Mouse (Mus musculus) lung, postnatal 4 days (tissue): ENCODE data around the gene Rhno1.
"Not testable (repeated sequence)": the region's sequence is repeated elsewhere in the genome, so short reads cannot be mapped to it uniquely, and the experiment has no call there.

Source experiments
- DNase-seq, 2 experiments: peaks; one replicate each; pipeline ENCODE4 v3.0.0; 2021

Gene Rhno1

GRCm38 (mm10) chr6:128362381-128363006 is at the start of gene Rhno1, which contains the start of gene Foxm1:
TSS of gene Rhno1 (minus strand) at chr6:128362911.
TSS of gene Foxm1 (plus strand) at chr6:128362967.
- DNase-seq, result peak; percentile 88 to 91

GRCm38 (mm10) chr6:128411115-128411514 is 48.4 kb upstream of the Rhno1 start:
- peak; percentile 47 to 81 for DNase-seq

GRCm38 (mm10) chr6:128410305-128410704 is 47.6 kb upstream of the Rhno1 start:
- DNase-seq, result no peak

GRCm38 (mm10) chr6:128408544-128409125 is 45.9 kb upstream of the Rhno1 start:
- DNase-seq, result no peak

- no peak for DNase-seq
These were observed 42.0 kb upstream of the Rhno1 start for GRCm38 (mm10) chr6:128404708-128405107.

- DNase-seq, result peak; percentile 16 to 40
These were observed 36.9 kb upstream of the Rhno1 start for GRCm38 (mm10) chr6:128399421-128400185.

GRCm38 (mm10) chr6:128398996-128399395 is 36.3 kb upstream of the Rhno1 start, which contains the start of gene Nrip2:
TSS of gene Nrip2 (plus strand) at chr6:128399296.
- no peak for DNase-seq

- DNase-seq, result no peak
These were observed 35.0 kb upstream of the Rhno1 start for GRCm38 (mm10) chr6:128397574-128398261.

GRCm38 (mm10) chr6:128390683-128391082 is 28.0 kb upstream of the Rhno1 start:
- no peak for DNase-seq

GRCm38 (mm10) chr6:128389185-128389584 is 26.5 kb upstream of the Rhno1 start:
- no peak for DNase-seq

- DNase-seq, result no peak
These were observed 22.3 kb upstream of the Rhno1 start for GRCm38 (mm10) chr6:128385026-128385425.

GRCm38 (mm10) chr6:128383752-128384151 is 21.0 kb upstream of the Rhno1 start:
- no peak for DNase-seq

- DNase-seq, result no peak
These were observed 18.5 kb upstream of the Rhno1 start for GRCm38 (mm10) chr6:128381254-128381653.

- DNase-seq, result not testable (repeated sequence)
These were observed 18.0 kb upstream of the Rhno1 start for GRCm38 (mm10) chr6:128380594-128381167.

GRCm38 (mm10) chr6:128379636-128380035 is 16.9 kb upstream of the Rhno1 start:
- no peak for DNase-seq

- no peak for DNase-seq
These were observed 13.8 kb upstream of the Rhno1 start for GRCm38 (mm10) chr6:128376371-128377085.

GRCm38 (mm10) chr6:128375192-128375591 is 12.5 kb upstream of the Rhno1 start, which contains the start of the genes Tex52 and Gm44596:
TSS of gene Tex52 (plus strand) at chr6:128375456.
TSS of gene Gm44596 (plus strand) at chr6:128375503.
- peak; percentile 27 to 49 for DNase-seq

GRCm38 (mm10) chr6:128370040-128370439 is 7.3 kb upstream of the Rhno1 start:
- DNase-seq, result no peak

- DNase-seq, result no peak
These were observed 3.8 kb upstream of the Rhno1 start for GRCm38 (mm10) chr6:128366466-128366865.

- no peak for DNase-seq
These were observed 2.0 kb upstream of the Rhno1 start for GRCm38 (mm10) chr6:128364721-128365120.

GRCm38 (mm10) chr6:128363007-128363825 is 505 bp upstream of the Rhno1 start:
- DNase-seq, result no peak
